Mouse (Mus musculus) midbrain, embryonic 12.5 days (tissue): ENCODE measurements around the gene Nedd4. TPM values are rescaled to one million over a fixed set of nuclear protein-coding genes. Genes with fewer than 3 reads are reported as not detected.

Experiments used
- ATAC-seq: fragments of 200-750 bp; cut with Nextera tagmentation; 2 replicates; pipeline ENCODE4 v1.8.0; 2017; ENCODE audit warnings: low read depth, moderate TSS enrichment, moderate library complexity; ENCODE audit not compliant: low FRiP score
- H3K27ac ChIP-seq: fragments of 300-500 bp; sonication (generic); replicated peaks from 2 replicates; pipeline ENCODE4 v1.5.1; 2016; ENCODE audit warnings: mild to moderate bottlenecking
- H3K27me3 ChIP-seq: fragments of 300-500 bp; sonication (generic); 2 replicates; pipeline ENCODE4 v1.6.1; 2016; ENCODE audit warnings: mild to moderate bottlenecking
- H3K36me3 ChIP-seq: fragments of 300-500 bp; sonication (generic); 2 replicates; pipeline ENCODE4 v1.6.1; 2016
- H3K4me1 ChIP-seq: fragments of 300-500 bp; sonication (generic); 2 replicates; pipeline ENCODE4 v1.6.1; 2016
- H3K4me2 ChIP-seq: fragments of 300-500 bp; sonication (generic); replicated peaks from 2 replicates; pipeline ENCODE4 v1.6.1; 2016; ENCODE audit warnings: mild to moderate bottlenecking, moderate library complexity
- H3K4me3 ChIP-seq: fragments of 300-500 bp; sonication (generic); 2 replicates; pipeline ENCODE4 v1.5.1; 2016; ENCODE audit warnings: mild to moderate bottlenecking
- H3K9ac ChIP-seq: fragments of 300-500 bp; sonication (generic); replicated peaks from 2 replicates; pipeline ENCODE4 v1.6.1; 2016; ENCODE audit warnings: mild to moderate bottlenecking, moderate library complexity
- H3K9me3 ChIP-seq: fragments of 300-500 bp; sonication (generic); 2 replicates; pipeline ENCODE4 v1.6.1; 2016; ENCODE audit warnings: mild to moderate bottlenecking
- WGBS: fragments of 180-500 bp; shearing (Covaris S2); methylation state at CpG from one replicate; pipeline ENCODE4 v1.1.7; 2016; 5-methylcytosine and 5-hydroxymethylcytosine counted together
- polyA plus RNA-seq: library from polyadenylated mRNA; unstranded; fragments of >200 nt; fragmentation: Nextera tagmentation; extraction: Ambion mirVana; gene quantifications from 2 replicates; pipeline ENCODE4 v1.2.1, GENCODE M21; 2016

Nedd4 gene
- polyA plus RNA-seq, result 737 and 770 TPM in 2 replicates

DNA sequence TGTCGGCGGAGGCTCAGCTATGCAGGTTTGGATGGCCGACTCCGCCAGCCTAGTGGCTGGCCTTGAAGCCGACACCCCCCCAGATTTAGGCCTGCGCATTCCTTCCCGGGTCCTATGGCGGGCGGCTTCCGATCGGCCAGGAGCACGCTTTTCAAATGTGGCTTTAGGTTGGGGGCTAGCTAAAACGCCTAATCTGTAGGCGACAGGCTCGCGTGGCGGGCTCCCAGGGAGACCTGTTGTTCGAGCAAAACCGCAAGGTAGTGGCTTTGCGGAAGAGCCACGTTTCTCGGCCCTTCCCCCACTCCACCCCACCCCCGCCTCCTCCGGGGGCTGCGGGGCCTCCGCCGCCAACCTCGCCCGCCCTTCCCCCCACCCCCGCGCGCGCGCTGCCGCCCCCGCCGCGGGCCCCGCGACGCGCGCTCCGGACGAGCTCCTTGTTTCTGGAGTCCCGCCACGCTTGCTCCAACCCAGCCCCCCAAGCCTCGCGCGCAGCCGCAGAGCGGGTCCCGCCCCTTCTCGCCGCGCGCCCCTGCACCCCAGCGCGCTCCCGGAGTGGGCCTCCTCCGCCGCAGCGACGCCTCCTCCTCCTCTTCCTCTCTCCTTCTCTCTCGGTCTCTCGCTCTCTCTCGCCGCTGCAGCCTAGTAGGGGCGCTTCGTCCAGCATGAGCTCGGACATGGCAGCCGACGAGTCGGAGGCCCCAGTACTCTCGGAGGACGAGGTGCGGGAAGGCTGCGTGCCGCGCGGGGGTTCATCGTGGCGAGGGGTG is at the start of gene Nedd4:
Nedd4 (plus strand) TSS at position 452 of the 767 bp plus-strand sequence.
- WGBS, result under 1% methylated on average over 53 of the region's 83 CpGs
- Histone ChIP-seq H3K27ac (peak within 1 kb of the TSS; percentile 99), H3K36me3 (peaks cover 27% of the 10 kb centered on the region), H3K4me3 (peak within 1 kb of the TSS; percentile 97), H3K4me1 (peaks cover 36% of the 10 kb centered on the region), H3K27me3 (no peaks in the 10 kb centered on the region), H3K9ac (peak within 1 kb of the TSS; percentile 100), H3K4me2 (peak within 1 kb of the TSS; percentile 95), H3K9me3 (no peaks in the 10 kb centered on the region)
- peak; percentile 90 for ATAC-seq

GRCm38 (mm10) chr9:72613884-72614283 is 48.3 kb upstream of the Nedd4 start:
- H3K4me2 ChIP-seq, result no peak overlapping the region
- peaks cover 38% of the 10 kb centered on the region for H3K36me3 ChIP-seq
- H3K9me3 ChIP-seq, result no peaks in the 10 kb centered on the region
- H3K4me1 ChIP-seq, result no peaks in the 10 kb centered on the region
- no peaks in the 10 kb centered on the region for H3K27me3 ChIP-seq
- no peak for ATAC-seq
- H3K27ac ChIP-seq, result no peak overlapping the region
- H3K9ac ChIP-seq, result no peak overlapping the region
- H3K4me3 ChIP-seq, result no peak overlapping the region
- WGBS, result 81% methylated on average over 2 of the region's 2 CpGs

DNA sequence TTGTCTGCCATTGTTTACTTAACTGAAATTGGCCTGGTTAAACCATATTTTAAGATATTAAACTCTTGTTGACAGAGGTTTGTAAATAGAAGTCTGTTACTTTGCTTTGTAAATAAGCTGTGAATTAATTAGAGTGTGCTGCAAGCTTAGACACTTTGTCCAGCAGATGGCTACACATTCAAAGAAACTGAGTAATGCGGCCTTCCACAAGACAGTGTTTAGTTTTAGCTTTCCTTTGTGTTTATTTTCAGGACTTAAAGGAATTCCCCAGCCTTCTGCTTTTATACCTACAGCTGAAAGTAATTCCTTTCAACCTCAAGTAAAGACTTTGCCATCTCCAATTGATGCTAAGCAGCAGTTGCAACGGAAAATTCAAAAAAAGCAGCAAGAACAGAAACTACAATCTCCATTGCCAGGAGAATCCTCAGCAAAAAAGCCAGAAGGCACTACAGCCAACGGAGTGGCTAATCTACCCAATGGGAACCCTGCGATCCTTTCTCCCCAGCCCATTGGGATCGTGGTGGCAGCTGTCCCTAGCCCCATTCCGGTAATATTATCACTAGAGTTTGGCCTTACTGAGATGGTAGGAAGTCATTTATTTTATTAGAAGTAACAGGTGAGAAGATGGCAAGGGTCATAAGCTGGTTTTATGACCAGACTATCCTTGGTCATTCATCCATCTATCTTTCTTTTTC is 47.2 kb upstream of the Nedd4 start:
- H3K27me3 ChIP-seq, result no peaks in the 10 kb centered on the region
- no peaks in the 10 kb centered on the region for H3K4me1 ChIP-seq
- peaks cover 42% of the 10 kb centered on the region for H3K36me3 ChIP-seq
- no peak for ATAC-seq
- no peaks in the 10 kb centered on the region for H3K9me3 ChIP-seq
- 61% methylated on average over 6 of the region's 6 CpGs for WGBS
- no peak overlapping the region for H3K9ac ChIP-seq
- peak overlapping the region; percentile 63; the same call in 1 of the 2 replicates for H3K27ac ChIP-seq
- H3K4me3 ChIP-seq, result no peak overlapping the region
- H3K4me2 ChIP-seq, result no peak overlapping the region

DNA sequence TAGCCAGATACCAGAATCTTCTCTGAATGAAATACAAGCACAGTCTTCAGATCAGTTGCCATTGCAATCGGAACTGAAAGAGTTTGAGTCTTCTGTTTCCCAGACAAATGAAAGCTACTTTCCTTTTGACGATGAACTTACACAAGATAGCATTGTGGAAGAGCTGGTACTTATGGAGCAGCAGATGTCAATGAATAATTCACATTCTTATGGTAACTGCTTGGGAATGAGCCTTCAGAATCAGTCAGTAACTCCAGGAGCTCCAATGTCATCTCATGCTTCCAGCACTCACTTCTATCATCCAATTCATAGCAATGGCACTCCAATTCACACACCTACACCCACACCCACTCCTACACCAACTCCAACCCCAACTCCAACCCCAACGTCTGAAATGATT is 44.1 kb upstream of the Nedd4 start:
- Histone ChIP-seq H3K9me3 (no peaks in the 10 kb centered on the region), H3K36me3 (peaks cover 36% of the 10 kb centered on the region), H3K27ac (no peak overlapping the region), H3K4me2 (no peak overlapping the region), H3K27me3 (no peaks in the 10 kb centered on the region), H3K9ac (no peak overlapping the region), H3K4me1 (no peaks in the 10 kb centered on the region), H3K4me3 (no peak overlapping the region)
- no peak for ATAC-seq
- WGBS, result 89% methylated on average over 3 of the region's 3 CpGs

GRCm38 (mm10) chr9:72623605-72624004 is 38.5 kb upstream of the Nedd4 start:
- Histone ChIP-seq H3K4me1 (peaks cover 15% of the 10 kb centered on the region), H3K4me3 (no peak overlapping the region), H3K27ac (no peak overlapping the region), H3K4me2 (no peak overlapping the region), H3K27me3 (no peaks in the 10 kb centered on the region), H3K36me3 (peaks cover 14% of the 10 kb centered on the region), H3K9ac (no peak overlapping the region), H3K9me3 (no peaks in the 10 kb centered on the region)
- no peak for ATAC-seq
- 93% methylated on average over 1 of the region's 1 CpGs for WGBS

- Histone ChIP-seq H3K4me1 (peaks cover 16% of the 10 kb centered on the region), H3K4me3 (no peak overlapping the region), H3K9me3 (no peaks in the 10 kb centered on the region), H3K9ac (no peak overlapping the region), H3K27me3 (no peaks in the 10 kb centered on the region), H3K27ac (no peak overlapping the region), H3K36me3 (no peaks in the 10 kb centered on the region), H3K4me2 (no peak overlapping the region)
- 45% methylated on average over 1 of the region's 1 CpGs for WGBS
- ATAC-seq, result no peak
These were observed 34.5 kb upstream of the Nedd4 start for GRCm38 (mm10) chr9:72627598-72627997.

GRCm38 (mm10) chr9:72628591-72628990 is 33.6 kb upstream of the Nedd4 start:
- no peak for ATAC-seq
- H3K4me3 ChIP-seq, result no peak overlapping the region
- no peak overlapping the region for H3K9ac ChIP-seq
- no peak overlapping the region for H3K27ac ChIP-seq
- H3K36me3 ChIP-seq, result no peaks in the 10 kb centered on the region
- H3K4me1 ChIP-seq, result peaks cover 16% of the 10 kb centered on the region
- no peaks in the 10 kb centered on the region for H3K9me3 ChIP-seq
- H3K4me2 ChIP-seq, result no peak overlapping the region
- H3K27me3 ChIP-seq, result no peaks in the 10 kb centered on the region
- 45% methylated on average over 2 of the region's 2 CpGs for WGBS

DNA sequence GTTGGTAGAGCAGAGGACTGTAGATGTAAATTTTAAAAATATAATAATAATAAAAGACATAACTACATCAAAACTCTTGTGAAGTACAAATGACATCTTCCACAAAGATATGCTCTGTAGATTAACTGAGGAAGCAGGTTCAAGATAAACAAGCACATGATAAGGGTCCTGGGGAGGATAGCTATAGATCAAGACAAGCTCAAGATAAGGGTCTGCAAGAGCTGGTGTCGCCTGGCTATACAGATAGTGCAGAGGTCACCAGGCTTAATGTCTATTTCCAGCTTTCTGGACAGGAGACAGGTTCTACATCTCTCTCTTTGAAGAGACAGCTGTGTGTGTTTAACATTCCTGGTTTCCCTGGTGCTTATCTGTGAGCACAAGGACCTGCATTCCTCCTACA is 29.9 kb upstream of the Nedd4 start:
- Histone ChIP-seq H3K9me3 (no peaks in the 10 kb centered on the region), H3K9ac (no peak overlapping the region), H3K27me3 (no peaks in the 10 kb centered on the region), H3K36me3 (no peaks in the 10 kb centered on the region), H3K4me3 (no peak overlapping the region), H3K4me2 (no peak overlapping the region), H3K27ac (no peak overlapping the region), H3K4me1 (peaks cover 14% of the 10 kb centered on the region)
- 64% methylated on average over 1 of the region's 1 CpGs for WGBS
- ATAC-seq, result no peak

GRCm38 (mm10) chr9:72635134-72635533 is 27.0 kb upstream of the Nedd4 start:
- Histone ChIP-seq H3K9ac (no peak overlapping the region), H3K4me3 (no peak overlapping the region), H3K4me2 (no peak overlapping the region), H3K27me3 (no peaks in the 10 kb centered on the region), H3K4me1 (peaks cover 12% of the 10 kb centered on the region), H3K27ac (peak overlapping the region; percentile 10; the same call in 1 of the 2 replicates), H3K36me3 (no peaks in the 10 kb centered on the region), H3K9me3 (no peaks in the 10 kb centered on the region)
- ATAC-seq, result no peak

GRCm38 (mm10) chr9:72636547-72636946 is 25.6 kb upstream of the Nedd4 start:
- Histone ChIP-seq H3K4me3 (no peak overlapping the region), H3K9ac (no peak overlapping the region), H3K4me1 (peaks cover 27% of the 10 kb centered on the region), H3K9me3 (no peaks in the 10 kb centered on the region), H3K4me2 (no peak overlapping the region), H3K36me3 (no peaks in the 10 kb centered on the region), H3K27ac (no peak overlapping the region), H3K27me3 (no peaks in the 10 kb centered on the region)
- ATAC-seq, result no peak
- WGBS, result 88% methylated on average over 7 of the region's 7 CpGs

DNA sequence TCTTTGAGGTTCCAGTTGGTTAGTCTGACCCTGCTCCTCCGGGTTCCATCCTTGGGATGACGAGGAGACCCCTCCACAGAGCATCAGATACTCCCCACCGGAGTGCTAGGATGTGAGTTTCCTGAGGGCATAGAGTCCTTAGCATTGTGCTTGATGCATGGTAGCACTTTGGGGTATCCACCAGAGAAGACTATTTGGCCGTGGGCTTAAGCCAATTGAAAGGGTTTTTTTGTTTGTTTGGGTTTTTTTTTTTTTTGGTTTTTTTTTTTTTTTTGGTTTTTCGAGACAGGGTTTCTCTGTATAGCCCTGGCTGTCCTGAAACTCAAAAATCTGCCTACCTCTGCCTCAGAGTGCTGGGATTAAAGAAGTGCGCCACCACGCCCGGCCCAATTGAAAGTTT is 24.9 kb upstream of the Nedd4 start:
- no peak overlapping the region for H3K9ac ChIP-seq
- WGBS, result 84% methylated on average over 8 of the region's 8 CpGs
- H3K27ac ChIP-seq, result no peak overlapping the region
- peaks cover 29% of the 10 kb centered on the region for H3K4me1 ChIP-seq
- no peaks in the 10 kb centered on the region for H3K9me3 ChIP-seq
- H3K4me3 ChIP-seq, result no peak overlapping the region
- H3K27me3 ChIP-seq, result no peaks in the 10 kb centered on the region
- no peaks in the 10 kb centered on the region for H3K36me3 ChIP-seq
- no peak for ATAC-seq
- no peak overlapping the region for H3K4me2 ChIP-seq

DNA sequence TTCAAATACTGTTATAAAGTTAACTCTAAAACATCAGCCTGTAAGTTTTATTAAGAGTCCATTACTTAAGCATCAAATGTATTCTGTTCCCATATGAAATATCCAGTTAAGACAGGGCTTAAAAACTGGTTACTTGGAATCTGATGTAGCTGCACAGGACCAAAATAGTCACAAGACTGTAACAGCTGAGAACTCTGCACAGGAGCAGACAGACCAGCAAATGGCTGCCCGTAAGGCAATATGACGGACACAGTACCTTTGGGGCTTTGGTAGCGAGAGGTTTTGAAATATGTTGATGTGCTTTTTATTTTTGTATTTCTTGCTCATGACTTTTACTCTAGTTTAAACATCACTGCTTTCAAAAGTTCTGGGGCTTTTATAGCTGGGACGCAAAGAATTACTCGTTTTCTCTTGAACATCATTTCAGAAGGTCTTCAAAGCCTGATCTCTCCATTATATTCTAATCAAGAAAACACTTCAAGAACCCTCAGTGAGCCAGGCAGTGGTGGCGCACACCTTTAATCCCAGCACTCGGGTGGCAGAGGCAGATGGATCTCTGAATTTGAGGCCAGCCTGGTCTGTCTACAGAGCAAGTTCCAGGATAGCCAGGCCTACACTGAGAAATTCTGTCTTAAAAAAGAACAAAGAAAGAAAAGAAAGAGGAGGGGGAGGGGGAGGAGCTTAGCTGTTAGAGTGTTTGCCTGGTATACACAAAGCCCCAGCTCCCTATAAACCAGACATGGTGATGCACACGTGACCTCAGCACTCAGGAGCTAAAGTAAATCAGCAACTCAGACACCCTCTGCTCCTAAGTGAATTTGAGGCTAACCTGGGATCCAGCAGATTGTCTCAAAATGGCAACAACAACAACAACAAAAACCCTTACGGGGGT is 22.9 kb upstream of the Nedd4 start:
- H3K9ac ChIP-seq, result peak overlapping the region; percentile 59
- peak overlapping the region; percentile 38 for H3K4me3 ChIP-seq
- no peaks in the 10 kb centered on the region for H3K27me3 ChIP-seq
- peak; percentile 89 for ATAC-seq
- H3K4me2 ChIP-seq, result peak overlapping the region; percentile 60
- H3K4me1 ChIP-seq, result peaks cover 34% of the 10 kb centered on the region
- H3K36me3 ChIP-seq, result no peaks in the 10 kb centered on the region
- H3K9me3 ChIP-seq, result no peaks in the 10 kb centered on the region
- WGBS, result 32% methylated on average over 9 of the region's 9 CpGs
- H3K27ac ChIP-seq, result peak overlapping the region; percentile 99
